Mouse (Mus musculus): ENCODE measurements around the gene Lrp5. TPM values are rescaled to one million over a fixed set of nuclear protein-coding genes. Genes with fewer than 3 reads are reported as not detected.

Lrp5 gene
- polyA plus RNA-seq, 1 experiment from 2014 or later = 0.98 TPM

DNA sequence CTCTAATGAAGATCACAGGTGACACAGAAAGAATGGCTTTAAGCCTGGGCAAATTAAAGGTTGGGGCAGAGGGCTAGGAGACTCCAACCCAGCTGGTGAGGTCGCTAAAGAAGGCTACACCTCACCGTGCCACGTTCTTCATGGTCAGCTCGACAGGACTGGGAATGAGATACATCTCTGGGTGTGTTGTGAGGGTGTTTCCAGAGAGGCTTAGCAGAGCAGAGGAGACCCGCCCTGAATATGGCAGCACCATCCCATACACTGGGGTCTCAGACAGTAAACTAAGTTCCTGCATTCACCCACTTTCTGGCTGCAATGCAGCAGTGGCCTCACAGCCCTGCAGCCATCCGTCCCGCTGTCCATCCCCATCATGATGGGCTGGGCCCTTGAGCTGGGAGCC is 46.8 kb downstream of the Lrp5 start:
- H3K4me1 ChIP-seq (ENCODE audit: control insufficient read depth, insufficient read depth, low read length) = peaks cover 14% of the 10 kb centered on the region

DNA sequence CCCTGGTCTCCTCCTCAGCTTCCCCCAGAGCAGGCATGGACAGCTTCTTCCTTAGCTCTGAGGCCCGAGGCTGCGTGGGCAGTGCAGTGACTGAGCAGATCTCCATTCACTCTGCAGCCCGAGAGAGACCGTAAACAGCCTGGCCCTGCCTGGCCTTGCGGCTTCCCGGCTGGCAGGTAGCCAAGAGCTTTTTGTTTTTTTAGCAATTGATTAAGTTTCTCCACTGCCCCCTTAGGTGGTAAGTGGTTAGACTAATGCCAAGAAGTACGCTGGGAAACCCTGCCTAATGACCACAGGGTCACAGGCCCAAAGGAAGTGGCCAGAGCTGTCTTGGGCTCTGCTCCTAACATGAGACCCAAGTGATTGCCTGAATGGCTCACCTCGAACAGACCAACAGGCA is 47.7 kb downstream of the Lrp5 start:
- no peak overlapping the region for H3K4me2 ChIP-seq (ENCODE audit: low read depth, low read length)
- H3K4me1 ChIP-seq (ENCODE audit: control insufficient read depth, insufficient read depth, low read length) = peaks cover 14% of the 10 kb centered on the region
- H3K4me3 ChIP-seq (ENCODE audit: low read depth, low read length) = no peak overlapping the region
- no peaks in the 10 kb centered on the region for H3K36me3 ChIP-seq (ENCODE audit: control insufficient read depth, insufficient read depth, low read length)
- 39% methylated on average over 8 of the region's 8 CpGs for WGBS
- ATAC-seq (ENCODE audit: low read depth) = peak; percentile 41; the same call in 1 of the 2 replicates
- H3K27ac ChIP-seq (ENCODE audit: low read depth, low read length) = 0 out of 2 replicates have a peak overlapping the region, but pooled peaks have one; percentile 24
- H3K27me3 ChIP-seq (ENCODE audit: control insufficient read depth, insufficient read depth, low read length) = no peaks in the 10 kb centered on the region
- no peaks in the 10 kb centered on the region for H3K9me3 ChIP-seq (ENCODE audit: control insufficient read depth, low read length)
- peak overlapping the region; percentile 37; the same call in 1 of the 2 replicates for H3K9ac ChIP-seq (replicated peaks; ENCODE audit: low read depth, low read length)

More for the DNA sequence above, 46.8 kb downstream of the Lrp5 start:
- Histone ChIP-seq H3K9ac (replicated peaks; ENCODE audit: low read depth, low read length) (no peak overlapping the region), H3K4me3 (ENCODE audit: low read depth, low read length) (no peak overlapping the region), H3K27ac (ENCODE audit: low read depth, low read length) (no peak overlapping the region), H3K4me2 (ENCODE audit: low read depth, low read length) (no peak overlapping the region), H3K27me3 (ENCODE audit: control insufficient read depth, insufficient read depth, low read length) (no peaks in the 10 kb centered on the region), H3K36me3 (ENCODE audit: control insufficient read depth, insufficient read depth, low read length) (no peaks in the 10 kb centered on the region), H3K9me3 (ENCODE audit: control insufficient read depth, low read length) (no peaks in the 10 kb centered on the region)
- 92% methylated on average over 7 of the region's 7 CpGs for WGBS
- no peak for ATAC-seq (ENCODE audit: low read depth)

DNA sequence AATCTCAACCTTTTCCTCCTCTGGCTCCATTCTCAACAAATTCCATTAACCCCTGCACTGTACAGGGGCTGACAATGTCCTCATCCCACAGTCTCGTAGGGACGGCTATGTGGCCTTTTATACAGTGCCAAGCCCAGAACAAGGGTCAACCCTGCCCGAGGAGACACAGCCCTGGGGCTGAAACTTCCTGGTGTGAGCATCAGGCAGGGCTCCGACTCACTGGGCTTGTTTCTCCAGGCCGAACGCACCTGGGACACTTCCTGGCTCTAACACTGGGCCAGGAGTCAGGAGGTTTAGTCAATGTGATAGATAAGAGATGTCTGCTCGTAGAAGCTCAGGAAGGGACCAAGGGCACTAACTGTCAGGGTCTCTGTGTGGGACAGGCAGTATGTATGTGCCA is 54.3 kb downstream of the Lrp5 start:
- Histone ChIP-seq H3K4me3 (ENCODE audit: low read depth, low read length) (no peak overlapping the region), H3K27me3 (ENCODE audit: control insufficient read depth, insufficient read depth, low read length) (no peaks in the 10 kb centered on the region)

DNA sequence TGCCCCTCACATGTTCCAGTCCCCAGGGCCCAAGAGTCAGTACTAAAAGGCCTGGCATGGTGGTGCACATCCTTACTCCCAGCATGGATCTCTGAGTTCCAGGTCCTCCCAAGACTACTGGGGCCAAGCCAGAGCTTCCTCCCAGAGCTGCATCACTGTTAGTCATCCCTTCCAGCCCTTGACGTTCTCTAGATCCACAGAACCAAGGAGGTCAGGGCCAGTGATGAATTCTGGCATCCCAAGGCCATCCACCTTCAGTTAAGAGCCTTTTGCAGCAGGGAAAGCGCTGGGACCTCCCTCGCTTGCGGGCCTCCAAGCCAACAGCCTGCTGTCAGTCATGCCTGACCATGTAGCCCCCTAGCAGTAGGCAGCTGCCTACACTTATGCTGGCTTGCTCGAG is 54.9 kb downstream of the Lrp5 start:
- Histone ChIP-seq H3K4me2 (ENCODE audit: low read depth, low read length) (no peak overlapping the region), H3K27me3 (ENCODE audit: control insufficient read depth, insufficient read depth, low read length) (no peaks in the 10 kb centered on the region), H3K36me3 (ENCODE audit: control insufficient read depth, insufficient read depth, low read length) (no peaks in the 10 kb centered on the region), H3K9me3 (ENCODE audit: control insufficient read depth, low read length) (no peaks in the 10 kb centered on the region), H3K4me3 (ENCODE audit: low read depth, low read length) (no peak overlapping the region), H3K9ac (replicated peaks; ENCODE audit: low read depth, low read length) (no peak overlapping the region), H3K4me1 (ENCODE audit: control insufficient read depth, insufficient read depth, low read length) (no peaks in the 10 kb centered on the region), H3K27ac (ENCODE audit: low read depth, low read length) (no peak overlapping the region)
- WGBS = 91% methylated on average over 5 of the region's 5 CpGs
- ATAC-seq (ENCODE audit: low read depth) = no peak

More for the DNA sequence above, 54.3 kb downstream of the Lrp5 start:
- no peak overlapping the region for H3K9ac ChIP-seq (replicated peaks; ENCODE audit: low read depth, low read length)
- no peaks in the 10 kb centered on the region for H3K9me3 ChIP-seq (ENCODE audit: control insufficient read depth, low read length)
- H3K4me1 ChIP-seq (ENCODE audit: control insufficient read depth, insufficient read depth, low read length) = no peaks in the 10 kb centered on the region
- ATAC-seq (ENCODE audit: low read depth) = no peak
- H3K36me3 ChIP-seq (ENCODE audit: control insufficient read depth, insufficient read depth, low read length) = no peaks in the 10 kb centered on the region
- no peak overlapping the region for H3K27ac ChIP-seq (ENCODE audit: low read depth, low read length)
- no peak overlapping the region for H3K4me2 ChIP-seq (ENCODE audit: low read depth, low read length)
- 83% methylated on average over 7 of the region's 7 CpGs for WGBS

DNA sequence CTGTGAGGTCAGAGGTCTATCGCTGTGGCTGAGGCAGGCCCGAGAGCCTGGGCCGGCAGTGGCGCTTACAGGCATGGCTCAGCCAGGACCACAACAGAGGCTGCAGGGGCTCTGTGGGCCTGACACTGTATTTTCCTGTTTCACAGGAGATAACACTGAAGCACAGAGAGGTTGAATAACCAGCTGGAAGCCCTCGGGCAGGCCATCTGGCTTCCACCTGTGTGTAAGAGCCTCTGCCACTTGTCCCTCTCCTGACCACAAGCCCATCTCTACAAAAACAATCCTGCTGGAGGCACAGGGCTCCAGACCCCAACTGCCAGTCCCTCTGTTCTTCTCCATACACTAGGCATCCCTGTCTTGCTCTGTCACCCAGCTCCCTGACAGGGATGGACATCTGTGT is 55.9 kb downstream of the Lrp5 start:
- Histone ChIP-seq H3K4me2 (ENCODE audit: low read depth, low read length) (no peak overlapping the region), H3K27ac (ENCODE audit: low read depth, low read length) (no peak overlapping the region), H3K4me3 (ENCODE audit: low read depth, low read length) (no peak overlapping the region), H3K36me3 (ENCODE audit: control insufficient read depth, insufficient read depth, low read length) (no peaks in the 10 kb centered on the region; the same call in 1 of the 2 replicates), H3K27me3 (ENCODE audit: control insufficient read depth, insufficient read depth, low read length) (no peaks in the 10 kb centered on the region), H3K9me3 (ENCODE audit: control insufficient read depth, low read length) (no peaks in the 10 kb centered on the region), H3K4me1 (ENCODE audit: control insufficient read depth, insufficient read depth, low read length) (no peaks in the 10 kb centered on the region), H3K9ac (replicated peaks; ENCODE audit: low read depth, low read length) (no peak overlapping the region)
- 77% methylated on average over 5 of the region's 5 CpGs for WGBS
- ATAC-seq (ENCODE audit: low read depth) = no peak

DNA sequence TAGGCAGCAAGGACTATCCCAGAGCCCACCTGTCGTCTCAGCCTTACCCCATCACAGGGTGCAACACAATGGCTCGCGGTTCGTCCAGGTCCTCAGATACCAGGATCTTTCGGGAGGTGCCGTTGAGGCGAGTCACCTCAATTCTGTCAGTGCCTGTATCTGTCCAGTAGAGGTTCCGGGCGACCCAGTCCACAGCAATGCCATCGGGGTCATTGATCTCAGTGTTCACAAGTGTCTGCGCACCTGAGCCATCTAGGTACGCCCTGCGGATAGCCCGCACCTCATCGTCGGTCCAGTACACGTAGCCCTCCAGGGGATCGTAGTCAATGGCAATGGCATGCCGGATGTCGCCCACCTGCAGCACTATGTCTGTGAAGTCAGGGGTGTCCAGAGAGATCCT is 56.3 kb downstream of the Lrp5 start:
- Histone ChIP-seq H3K4me1 (ENCODE audit: control insufficient read depth, insufficient read depth, low read length) (no peaks in the 10 kb centered on the region), H3K36me3 (ENCODE audit: control insufficient read depth, insufficient read depth, low read length) (no peaks in the 10 kb centered on the region; the same call in 1 of the 2 replicates), H3K9ac (replicated peaks; ENCODE audit: low read depth, low read length) (no peak overlapping the region), H3K4me3 (ENCODE audit: low read depth, low read length) (no peak overlapping the region), H3K9me3 (ENCODE audit: control insufficient read depth, low read length) (no peaks in the 10 kb centered on the region), H3K27ac (ENCODE audit: low read depth, low read length) (no peak overlapping the region), H3K27me3 (ENCODE audit: control insufficient read depth, insufficient read depth, low read length) (no peaks in the 10 kb centered on the region), H3K4me2 (ENCODE audit: low read depth, low read length) (no peak overlapping the region)
- WGBS = 93% methylated on average over 20 of the region's 20 CpGs
- ATAC-seq (ENCODE audit: low read depth) = no peak

DNA sequence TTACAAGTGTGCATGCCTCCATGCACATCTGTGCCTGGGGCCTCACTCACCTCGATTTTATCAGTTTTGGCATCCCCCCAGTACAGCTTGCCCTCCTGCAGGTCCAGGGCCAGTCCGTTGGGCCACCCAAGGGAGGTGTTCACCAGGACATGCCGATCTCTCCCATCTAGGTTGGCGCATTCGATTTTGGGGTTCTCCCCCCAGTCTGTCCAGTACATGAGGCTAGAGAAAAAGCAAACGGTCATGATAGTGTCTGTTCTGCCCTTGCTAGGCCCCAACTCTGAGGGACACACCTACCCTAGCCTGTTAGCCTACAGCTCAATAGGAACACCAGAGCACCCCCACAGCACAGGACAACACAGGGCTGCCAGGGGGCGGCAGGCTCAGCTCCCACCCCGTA is 58.1 kb downstream of the Lrp5 start:
- H3K4me1 ChIP-seq (ENCODE audit: control insufficient read depth, insufficient read depth, low read length) = no peaks in the 10 kb centered on the region
- no peaks in the 10 kb centered on the region for H3K27me3 ChIP-seq (ENCODE audit: control insufficient read depth, insufficient read depth, low read length)
- no peaks in the 10 kb centered on the region; the same call in 1 of the 2 replicates for H3K36me3 ChIP-seq (ENCODE audit: control insufficient read depth, insufficient read depth, low read length)
- no peak overlapping the region for H3K4me2 ChIP-seq (ENCODE audit: low read depth, low read length)
- ATAC-seq (ENCODE audit: low read depth) = no peak
- WGBS = 87% methylated on average over 8 of the region's 8 CpGs
- no peak overlapping the region for H3K9ac ChIP-seq (replicated peaks; ENCODE audit: low read depth, low read length)
- no peaks in the 10 kb centered on the region for H3K9me3 ChIP-seq (ENCODE audit: control insufficient read depth, low read length)
- H3K27ac ChIP-seq (ENCODE audit: low read depth, low read length) = no peak overlapping the region
- H3K4me3 ChIP-seq (ENCODE audit: low read depth, low read length) = no peak overlapping the region

DNA sequence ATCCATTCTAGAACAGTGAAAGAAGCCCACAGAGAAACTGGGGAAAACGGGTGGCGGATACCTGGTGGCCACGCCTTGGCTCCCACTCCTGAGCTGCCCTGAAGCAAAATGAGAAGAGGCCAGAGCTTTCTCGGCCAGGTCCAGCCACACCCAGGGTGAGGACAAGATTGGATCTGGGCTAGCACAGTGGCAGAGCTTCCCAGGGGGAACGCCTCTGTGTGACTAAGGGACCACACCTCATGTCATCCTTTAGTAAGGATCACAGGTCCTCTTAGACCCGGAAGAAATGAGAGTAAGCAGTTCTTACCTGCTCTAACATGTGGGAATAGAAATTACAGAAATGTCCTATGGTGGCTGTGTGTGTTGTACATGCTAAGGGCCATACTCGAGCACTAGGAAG is 61.3 kb downstream of the Lrp5 start:
- Histone ChIP-seq H3K4me1 (ENCODE audit: control insufficient read depth, insufficient read depth, low read length) (no peaks in the 10 kb centered on the region), H3K27ac (ENCODE audit: low read depth, low read length) (no peak overlapping the region), H3K36me3 (ENCODE audit: control insufficient read depth, insufficient read depth, low read length) (no peaks in the 10 kb centered on the region; the same call in 1 of the 2 replicates), H3K27me3 (ENCODE audit: control insufficient read depth, insufficient read depth, low read length) (no peaks in the 10 kb centered on the region), H3K4me3 (ENCODE audit: low read depth, low read length) (no peak overlapping the region), H3K9me3 (ENCODE audit: control insufficient read depth, low read length) (no peaks in the 10 kb centered on the region), H3K4me2 (ENCODE audit: low read depth, low read length) (no peak overlapping the region), H3K9ac (replicated peaks; ENCODE audit: low read depth, low read length) (no peak overlapping the region)
- WGBS = 94% methylated on average over 7 of the region's 7 CpGs
- ATAC-seq (ENCODE audit: low read depth) = no peak

DNA sequence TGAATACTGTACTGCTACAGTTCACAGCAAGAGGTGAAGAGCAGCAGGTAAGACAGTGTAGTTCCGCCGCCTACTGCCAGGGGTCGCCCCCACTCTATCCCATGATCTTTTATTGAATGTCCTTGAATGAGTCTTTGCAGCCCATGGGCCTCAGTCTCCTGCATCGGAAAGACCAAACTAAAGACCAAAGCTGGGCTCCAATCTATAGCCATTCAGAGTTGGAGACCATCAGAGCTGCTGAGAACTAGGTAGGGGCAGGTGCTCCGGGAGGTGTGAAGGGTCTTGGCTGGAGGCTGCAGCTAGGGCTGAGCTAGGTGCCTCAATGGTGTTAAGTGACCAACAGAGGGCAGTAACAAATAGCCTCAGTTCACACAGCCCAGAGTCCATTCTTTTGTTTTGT is 62.5 kb downstream of the Lrp5 start:
- no peak overlapping the region for H3K4me3 ChIP-seq (ENCODE audit: low read depth, low read length)
- no peaks in the 10 kb centered on the region for H3K27me3 ChIP-seq (ENCODE audit: control insufficient read depth, insufficient read depth, low read length)
- H3K36me3 ChIP-seq (ENCODE audit: control insufficient read depth, insufficient read depth, low read length) = no peaks in the 10 kb centered on the region; the same call in 1 of the 2 replicates
- 79% methylated on average over 5 of the region's 5 CpGs for WGBS
- H3K9me3 ChIP-seq (ENCODE audit: control insufficient read depth, low read length) = no peaks in the 10 kb centered on the region
- H3K9ac ChIP-seq (replicated peaks; ENCODE audit: low read depth, low read length) = no peak overlapping the region
- H3K4me2 ChIP-seq (ENCODE audit: low read depth, low read length) = no peak overlapping the region
- H3K27ac ChIP-seq (ENCODE audit: low read depth, low read length) = no peak overlapping the region
- no peak for ATAC-seq (ENCODE audit: low read depth)
- H3K4me1 ChIP-seq (ENCODE audit: control insufficient read depth, insufficient read depth, low read length) = no peaks in the 10 kb centered on the region

Measured in neural tube, embryonic 14.5 days (tissue).